Mouse (Mus musculus): ENCODE measurements around the gene Nhlrc4.

- TF ChIP-seq CTCF (IDR thresholded peaks at IDR 0.05; ENCODE audit: low read depth, low read length) = no peak
- no peak for TF ChIP-seq GATA1 (IDR thresholded peaks at IDR 0.05; ENCODE audit: borderline replicate concordance, low read length)
- no peak for TF ChIP-seq TAL1 (conservative IDR thresholded peaks at IDR 0.05; ENCODE audit: low read depth, low read length)
- TF ChIP-seq POLR2AphosphoS5 (IDR thresholded peaks at IDR 0.05; ENCODE audit: insufficient replicate concordance, low read depth, low read length) = no peak
- TF ChIP-seq GATA2 (IDR thresholded peaks at IDR 0.05; ENCODE audit: borderline replicate concordance, low read depth, low read length) = no peak
These were observed 12.9 kb upstream of the Nhlrc4 start for GRCm38 (mm10) chr17:25957586-25958051.
